Mouse (Mus musculus): Measurements from ENCODE around the gene Nhlrc4. TPM values are rescaled to one million over a fixed set of nuclear protein-coding genes. Genes with fewer than 3 reads are reported as not detected.
A peak's percentile ranks its signal among the peaks of the same experiment; 100 is the strongest.

The Nhlrc4 gene
- polyA plus RNA-seq (2016; fragmentation: Nextera tagmentation; extraction: Ambion mirVana) = 0.27 TPM in 1 of 2 replicates, not detected in the other

GRCm38 (mm10) chr17:25944366-25945163 lies at the start of gene Nhlrc4, which contains the start of gene Pigq:
Gene Nhlrc4 (minus strand): TSS chr17:25944961.
Gene Pigq (minus strand): TSS chr17:25944936.
- no peak within 1 kb of the TSS for H3K4me2 ChIP-seq (replicated peaks)
- H3K27ac ChIP-seq = no peak within 1 kb of the TSS
- no peaks in the 10 kb centered on the region for H3K36me3 ChIP-seq
- no peaks in the 10 kb centered on the region for H3K9me3 ChIP-seq (replicated peaks)
- no peak within 1 kb of the TSS for H3K4me3 ChIP-seq
- H3K4me1 ChIP-seq = peaks cover 12% of the 10 kb centered on the region
- no peak for ATAC-seq (ENCODE audit: low FRiP score)
- WGBS = 56% methylated on average over 6 of the region's 6 CpGs
- H3K27me3 ChIP-seq = peaks cover 4% of the 10 kb centered on the region
- no peak within 1 kb of the TSS for H3K9ac ChIP-seq

GRCm38 (mm10) chr17:25993489-25993888 lies 48.7 kb upstream of the Nhlrc4 start:
- ATAC-seq (ENCODE audit: low FRiP score) = no peak
- no peaks in the 10 kb centered on the region for H3K4me1 ChIP-seq
- no peak overlapping the region for H3K4me3 ChIP-seq
- H3K9me3 ChIP-seq (replicated peaks) = no peaks in the 10 kb centered on the region
- H3K27ac ChIP-seq = no peak overlapping the region
- peaks cover 91% of the 10 kb centered on the region for H3K36me3 ChIP-seq
- no peak overlapping the region for H3K9ac ChIP-seq
- 88% methylated on average over 3 of the region's 3 CpGs for WGBS
- H3K4me2 ChIP-seq (replicated peaks) = no peak overlapping the region
- H3K27me3 ChIP-seq = no peaks in the 10 kb centered on the region

DNA sequence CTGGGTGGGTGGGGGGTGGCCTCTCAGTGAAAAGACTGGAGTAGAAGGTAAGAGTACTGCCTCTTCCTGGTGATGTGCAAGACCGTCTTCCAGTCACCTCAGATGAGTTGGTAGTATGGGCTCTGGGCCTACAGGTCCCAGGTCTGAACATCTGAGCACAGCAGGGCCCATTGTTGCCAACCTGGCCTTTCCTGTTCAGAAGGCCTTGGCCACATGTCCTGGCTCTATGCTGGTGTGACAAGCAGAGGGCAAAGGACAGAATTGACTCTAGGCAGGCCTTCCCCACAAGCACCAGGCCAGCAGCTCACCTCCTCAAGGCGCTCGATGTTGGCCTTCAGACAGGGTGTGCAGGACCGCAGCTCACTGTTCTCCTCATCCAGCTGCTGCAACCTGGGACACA lies 47.5 kb upstream of the Nhlrc4 start:
- Histone ChIP-seq H3K4me3 (no peak overlapping the region), H3K9me3 (replicated peaks) (no peaks in the 10 kb centered on the region), H3K27ac (no peak overlapping the region), H3K9ac (no peak overlapping the region), H3K36me3 (peaks cover 86% of the 10 kb centered on the region), H3K4me1 (no peaks in the 10 kb centered on the region), H3K27me3 (no peaks in the 10 kb centered on the region), H3K4me2 (replicated peaks) (no peak overlapping the region)
- 99% methylated on average over 4 of the region's 4 CpGs for WGBS
- ATAC-seq (ENCODE audit: low FRiP score) = no peak

DNA sequence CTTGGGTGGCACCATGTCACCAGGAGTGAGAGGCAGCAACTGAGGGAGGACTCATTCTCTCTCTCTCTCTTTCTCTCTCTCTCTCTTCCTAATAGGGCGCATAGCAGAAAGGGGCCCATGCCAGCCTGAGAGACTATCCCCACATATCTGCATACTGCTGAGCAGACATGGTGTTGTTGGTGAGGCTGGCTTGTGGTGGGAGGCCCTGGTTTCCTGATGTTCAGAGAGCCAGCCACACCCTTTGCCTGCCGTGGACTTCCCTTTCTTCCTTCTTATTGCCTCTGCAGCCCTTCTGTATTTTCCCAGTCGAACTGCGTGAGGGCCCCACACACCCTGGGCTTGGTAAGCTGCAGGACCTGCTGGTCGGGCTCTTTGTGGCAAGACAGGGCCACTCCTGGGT lies 45.6 kb upstream of the Nhlrc4 start:
- 95% methylated on average over 5 of the region's 5 CpGs for WGBS
- no peaks in the 10 kb centered on the region for H3K27me3 ChIP-seq
- H3K27ac ChIP-seq = no peak overlapping the region
- H3K4me1 ChIP-seq = peaks cover 4% of the 10 kb centered on the region; the same call in 1 of the 2 replicates
- no peaks in the 10 kb centered on the region for H3K9me3 ChIP-seq (replicated peaks)
- no peak overlapping the region for H3K4me2 ChIP-seq (replicated peaks)
- H3K9ac ChIP-seq = no peak overlapping the region
- H3K4me3 ChIP-seq = no peak overlapping the region
- H3K36me3 ChIP-seq = peaks cover 73% of the 10 kb centered on the region
- ATAC-seq (ENCODE audit: low FRiP score) = no peak

GRCm38 (mm10) chr17:25985306-25986294 lies 40.8 kb upstream of the Nhlrc4 start, which contains the start of gene Capn15:
Gene Capn15 (minus strand): TSS chr17:25985796.
- WGBS = under 1% methylated on average over 90 of the region's 91 CpGs
- peaks cover 31% of the 10 kb centered on the region for H3K36me3 ChIP-seq

GRCm38 (mm10) chr17:25984556-25985305 lies 40.0 kb upstream of the Nhlrc4 start:
- no peaks in the 10 kb centered on the region for H3K27me3 ChIP-seq
- H3K4me1 ChIP-seq = peaks cover 29% of the 10 kb centered on the region
- peaks cover 23% of the 10 kb centered on the region for H3K36me3 ChIP-seq
- peak overlapping the region; percentile 91 for H3K27ac ChIP-seq
- peak overlapping the region; percentile 84 for H3K4me3 ChIP-seq
- 13% methylated on average over 17 of the region's 17 CpGs for WGBS
- H3K9ac ChIP-seq = peak overlapping the region; percentile 91
- ATAC-seq (ENCODE audit: low FRiP score) = no peak
- peak overlapping the region; percentile 74 for H3K4me2 ChIP-seq (replicated peaks)
- no peaks in the 10 kb centered on the region for H3K9me3 ChIP-seq (replicated peaks)

More at GRCm38 (mm10) chr17:25985306-25986294, 40.8 kb upstream of the Nhlrc4 start, which contains the start of gene Capn15:
- Histone ChIP-seq H3K9ac (peak within 1 kb of the TSS; percentile 91), H3K4me2 (replicated peaks) (peak within 1 kb of the TSS; percentile 74), H3K4me1 (peaks cover 29% of the 10 kb centered on the region), H3K9me3 (replicated peaks) (no peaks in the 10 kb centered on the region), H3K4me3 (peak within 1 kb of the TSS; percentile 84), H3K27me3 (no peaks in the 10 kb centered on the region), H3K27ac (peak within 1 kb of the TSS; percentile 91)
- peak; percentile 99 for ATAC-seq (ENCODE audit: low FRiP score)

DNA sequence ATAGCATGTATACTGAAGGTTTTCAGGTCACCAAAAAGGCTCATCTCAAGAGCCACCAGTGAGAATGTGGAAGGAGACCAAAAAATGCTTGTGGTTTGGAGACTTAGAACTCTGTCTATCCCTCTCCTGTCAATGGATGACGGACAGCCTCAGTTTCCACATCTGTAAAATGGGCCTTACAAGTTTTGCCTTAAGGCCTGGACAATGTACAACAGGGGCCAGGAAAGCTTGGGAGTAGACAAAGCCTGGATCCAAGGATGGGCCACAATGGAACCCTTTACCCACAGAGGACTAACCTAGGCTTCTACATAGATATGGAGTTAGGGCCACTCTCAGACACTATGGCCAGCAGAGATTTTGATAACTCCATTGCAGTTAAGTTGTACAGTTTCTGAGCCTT lies 39.3 kb upstream of the Nhlrc4 start:
- 100% methylated on average over 1 of the region's 1 CpGs for WGBS
- H3K4me1 ChIP-seq = peaks cover 29% of the 10 kb centered on the region
- ATAC-seq (ENCODE audit: low FRiP score) = no peak
- no peaks in the 10 kb centered on the region for H3K9me3 ChIP-seq (replicated peaks)
- no peak overlapping the region for H3K27ac ChIP-seq
- peak overlapping the region; percentile 74 for H3K4me2 ChIP-seq (replicated peaks)
- peaks cover 17% of the 10 kb centered on the region; the same call in 1 of the 2 replicates for H3K36me3 ChIP-seq
- H3K27me3 ChIP-seq = no peaks in the 10 kb centered on the region
- peak overlapping the region; percentile 91; the same call in 1 of the 2 replicates for H3K9ac ChIP-seq
- peak overlapping the region; percentile 84 for H3K4me3 ChIP-seq

DNA sequence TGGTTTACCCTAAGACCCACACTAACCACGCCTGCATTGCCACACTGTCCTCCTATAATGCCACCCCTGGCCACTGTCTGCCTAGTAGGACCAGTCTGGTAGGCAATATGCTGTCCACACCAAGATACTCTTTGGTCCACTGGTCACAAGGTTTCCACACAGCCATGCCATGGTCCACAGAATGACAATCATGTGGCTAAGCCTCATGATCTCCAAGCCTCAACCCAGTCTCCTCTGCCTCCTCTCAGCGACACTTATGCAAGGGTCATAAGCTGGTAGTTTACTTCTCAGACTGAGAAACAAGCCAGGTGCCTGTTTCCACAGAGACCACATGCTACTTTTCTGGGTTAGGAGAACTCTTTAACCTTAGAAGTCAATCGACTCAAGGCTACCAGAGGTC lies 38.2 kb upstream of the Nhlrc4 start:
- H3K9me3 ChIP-seq (replicated peaks) = no peaks in the 10 kb centered on the region

DNA sequence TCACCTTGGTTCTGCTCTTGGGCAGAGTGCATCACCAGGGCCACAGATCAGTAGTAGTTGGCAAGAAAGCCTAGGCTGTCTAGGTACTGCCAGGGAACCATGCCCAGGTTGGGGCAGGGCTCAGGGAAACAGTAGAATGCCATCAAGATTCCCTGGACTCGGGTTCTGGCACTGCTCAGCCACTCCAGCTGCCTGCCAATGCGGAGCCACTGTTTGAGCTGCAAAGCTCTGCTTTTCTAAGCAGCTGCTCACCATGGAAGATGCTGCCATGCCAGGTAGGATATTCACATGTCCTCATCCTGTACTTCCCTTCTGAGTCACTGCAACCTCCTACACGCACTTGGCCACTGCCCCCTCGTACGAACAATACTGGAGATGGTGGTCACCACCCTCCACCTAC lies 36.1 kb upstream of the Nhlrc4 start:
- peaks cover 4% of the 10 kb centered on the region; the same call in 1 of the 2 replicates for H3K36me3 ChIP-seq
- 91% methylated on average over 5 of the region's 5 CpGs for WGBS
- no peak overlapping the region for H3K4me2 ChIP-seq (replicated peaks)
- H3K9me3 ChIP-seq (replicated peaks) = no peaks in the 10 kb centered on the region
- H3K4me1 ChIP-seq = peaks cover 25% of the 10 kb centered on the region
- no peak overlapping the region for H3K4me3 ChIP-seq
- no peak overlapping the region for H3K9ac ChIP-seq
- no peak for ATAC-seq (ENCODE audit: low FRiP score)
- H3K27ac ChIP-seq = no peak overlapping the region
- H3K27me3 ChIP-seq = no peaks in the 10 kb centered on the region

More for the DNA sequence above, 38.2 kb upstream of the Nhlrc4 start:
- H3K27ac ChIP-seq = no peak overlapping the region
- no peaks in the 10 kb centered on the region for H3K27me3 ChIP-seq
- no peak overlapping the region for H3K9ac ChIP-seq
- peaks cover 29% of the 10 kb centered on the region for H3K4me1 ChIP-seq
- ATAC-seq (ENCODE audit: low FRiP score) = no peak
- peaks cover 9% of the 10 kb centered on the region; the same call in 1 of the 2 replicates for H3K36me3 ChIP-seq
- WGBS = 89% methylated on average over 3 of the region's 3 CpGs
- no peak overlapping the region for H3K4me3 ChIP-seq
- H3K4me2 ChIP-seq (replicated peaks) = no peak overlapping the region

GRCm38 (mm10) chr17:25979829-25980738 lies 35.3 kb upstream of the Nhlrc4 start:
- Histone ChIP-seq H3K36me3 (peaks cover 4% of the 10 kb centered on the region; the same call in 1 of the 2 replicates), H3K9ac (no peak overlapping the region), H3K4me1 (peaks cover 25% of the 10 kb centered on the region), H3K4me2 (replicated peaks) (no peak overlapping the region), H3K9me3 (replicated peaks) (no peaks in the 10 kb centered on the region), H3K4me3 (no peak overlapping the region), H3K27ac (no peak overlapping the region), H3K27me3 (no peaks in the 10 kb centered on the region)
- WGBS = 89% methylated on average over 5 of the region's 5 CpGs
- ATAC-seq (ENCODE audit: low FRiP score) = no peak

Measured in hindbrain, embryonic 12.5 days (tissue).